Mouse (Mus musculus): Measurements from ENCODE around the gene Syt15.

- TF ChIP-seq CTCF (IDR thresholded peaks at IDR 0.05; ENCODE audit: low read depth, low read length) (no peak), TAL1 (conservative IDR thresholded peaks at IDR 0.05; ENCODE audit: low read depth, low read length) (no peak)
Observed at GRCm38 (mm10) chr14:34183101-34183500, 36.3 kb upstream of the Syt15 start.
